In genomic region chr10:119980032-119980431, GRCm38 (mm10) we compare ENCODE assay signal across 11 mouse cellular contexts.
A peak's percentile ranks its signal among the peaks of the same experiment; 100 is the strongest.
DNase-seq lines count a peak whose midpoint lies in the region; ATAC-seq lines count a peak whose summit lies in the region.
"Had no signal": no experiment of that assay in that cellular context is flagged by ENCODE, and none has a peak within 500 bp of the region (broad histone marks: within the 10 kb centered on the region; RNA-seq: fewer than 3 reads in every experiment).

No protein-coding gene starts in this region.

- ATAC-seq in hindbrain, embryonic 12.5 days (ENCODE audit: low FRiP score), result 0 out of 2 replicates have a peak, but pooled peaks have one; percentile 13
- ATAC-seq in embryonic facial prominence, embryonic 13.5 days (ENCODE audit: insufficient number of reproducible peaks, insufficient read depth, low FRiP score, low TSS enrichment, low read depth), result no peak
- ATAC-seq in midbrain, embryonic 13.5 days, result peak; percentile 72

- H3K27me3 ChIP-seq in hindbrain, embryonic 12.5 days, result no peaks in the 10 kb centered on the region
- H3K27me3 ChIP-seq in hindbrain, embryonic 10.5 days (ENCODE audit: insufficient read depth, poor library complexity, severe bottlenecking), result no peaks in the 10 kb centered on the region
- H3K27me3 ChIP-seq in embryonic facial prominence, embryonic 13.5 days, result no peaks in the 10 kb centered on the region
- H3K27me3 ChIP-seq in midbrain, embryonic 13.5 days, result no peaks in the 10 kb centered on the region
- H3K27me3 ChIP-seq: CH12.LX had no signal

- peaks cover 9% of the 10 kb centered on the region; the same call in 1 of the 2 replicates for H3K4me1 ChIP-seq in hindbrain, embryonic 12.5 days
- H3K4me1 ChIP-seq in hindbrain, embryonic 10.5 days (replicated peaks), result peaks cover 9% of the 10 kb centered on the region; the same call in 1 of the 2 replicates
- H3K4me1 ChIP-seq in embryonic facial prominence, embryonic 13.5 days, result peaks cover 12% of the 10 kb centered on the region
- peaks cover 10% of the 10 kb centered on the region for H3K4me1 ChIP-seq in midbrain, embryonic 13.5 days (replicated peaks)

- no peaks in the 10 kb centered on the region for H3K9me3 ChIP-seq in hindbrain, embryonic 12.5 days (replicated peaks)
- H3K9me3 ChIP-seq in hindbrain, embryonic 10.5 days, result no peaks in the 10 kb centered on the region
- no peaks in the 10 kb centered on the region for H3K9me3 ChIP-seq in embryonic facial prominence, embryonic 13.5 days
- no peaks in the 10 kb centered on the region for H3K9me3 ChIP-seq in midbrain, embryonic 13.5 days

- 0 out of 2 replicates have a peak overlapping the region, but pooled peaks have one; percentile 11 for H3K4me2 ChIP-seq in hindbrain, embryonic 12.5 days (replicated peaks)
- peak overlapping the region; percentile 40 for H3K4me2 ChIP-seq in embryonic facial prominence, embryonic 13.5 days
- H3K4me2 ChIP-seq in midbrain, embryonic 13.5 days (replicated peaks), result no peak overlapping the region; the same call in 1 of the 2 replicates

- intact Hi-C loops in left cerebral cortex, postnatal 25 days (cut with DNase I), result no loop called here
- intact Hi-C loops in left cerebral cortex, postnatal 10 days (cut with DNase I), result no loop called here

- 0 out of 2 replicates have a peak, but pooled peaks cover 3% of the 10 kb centered on the region for H3K36me3 ChIP-seq in hindbrain, embryonic 12.5 days
- H3K36me3 ChIP-seq in hindbrain, embryonic 10.5 days, result no peaks in the 10 kb centered on the region
- H3K36me3 ChIP-seq in embryonic facial prominence, embryonic 13.5 days, result no peaks in the 10 kb centered on the region
- 0 out of 2 replicates have a peak, but pooled peaks cover 3% of the 10 kb centered on the region for H3K36me3 ChIP-seq in midbrain, embryonic 13.5 days

- no peak overlapping the region for H3K9ac ChIP-seq in hindbrain, embryonic 12.5 days
- no peak overlapping the region for H3K9ac ChIP-seq in embryonic facial prominence, embryonic 13.5 days
- H3K9ac ChIP-seq in midbrain, embryonic 13.5 days (replicated peaks), result 0 out of 2 replicates have a peak overlapping the region, but pooled peaks have one; percentile 10

- 41% methylated on average over 11 of the region's 11 CpGs for WGBS in hindbrain, embryonic 12.5 days
- WGBS in hindbrain, embryonic 10.5 days, result 44% methylated on average over 11 of the region's 11 CpGs
- 26% methylated on average over 11 of the region's 11 CpGs for WGBS in embryonic facial prominence, embryonic 13.5 days
- 17% methylated on average over 11 of the region's 11 CpGs for WGBS in midbrain, embryonic 13.5 days

- no peak for DNase-seq in hindbrain, embryonic 10.5 days (ENCODE audit: low spot score)
- DNase-seq in ZHBTc4 (ENCODE audit: low read depth, low spot score), result peak; percentile 26
- no peak for DNase-seq in left cerebral cortex, postnatal 25 days (ENCODE audit: low spot score in 2 of 2)
- no peak for DNase-seq in left cerebral cortex, postnatal 10 days (ENCODE audit: extremely low spot score in 1 of 2, low spot score in 2 of 2)
- DNase-seq: adrenal gland, postnatal 25 days; gastrocnemius, postnatal 25 days; lung, adult 18-20 months had no signal

- H3K4me3 ChIP-seq in hindbrain, embryonic 12.5 days, result no peak overlapping the region
- H3K4me3 ChIP-seq in hindbrain, embryonic 10.5 days, result no peak overlapping the region
- no peak overlapping the region for H3K4me3 ChIP-seq in embryonic facial prominence, embryonic 13.5 days
- no peak overlapping the region for H3K4me3 ChIP-seq in midbrain, embryonic 13.5 days (replicated peaks)

- no peak overlapping the region for H3K27ac ChIP-seq in hindbrain, embryonic 12.5 days
- no peak overlapping the region for H3K27ac ChIP-seq in hindbrain, embryonic 10.5 days
- H3K27ac ChIP-seq in embryonic facial prominence, embryonic 13.5 days, result no peak overlapping the region
- peak overlapping the region; percentile 58 for H3K27ac ChIP-seq in midbrain, embryonic 13.5 days
